Mouse (Mus musculus) liver, embryonic 14.5 days (tissue): Measurements from ENCODE around the gene Igf2bp3.

ENCODE experiments used
- CTCF ChIP-seq: IDR thresholded peaks from 2 replicates; pipeline ENCODE4 v1.5.1; 2016; ENCODE audit warnings: antibody characterized with exemption, low read depth, control low read depth
- EP300 ChIP-seq: IDR thresholded peaks from 2 replicates; pipeline ENCODE4 v1.6.1; 2016; ENCODE audit warnings: antibody characterized with exemption, low read depth

GRCm38 (mm10) chr6:49118446-49118845, 96.3 kb downstream of the Igf2bp3 start:
- no peak for TF ChIP-seq CTCF
- TF ChIP-seq EP300 = no peak
